Mouse (Mus musculus) midbrain, embryonic 16.5 days (tissue): ENCODE measurements at regions not wholly inside any gene's neighbourhood (a gene's known extent, or its start where the extent isn't known, plus 50 kb on each side); places are given as distances from the start of the nearest gene placed in this dataset.

Source experiments
- ATAC-seq: fragments of 200-750 bp; cut with Nextera tagmentation; 2 replicates; pipeline ENCODE4 v1.8.0; 2017; ENCODE audit warnings: moderate TSS enrichment
- H3K27ac ChIP-seq: fragments of 300-500 bp; sonication (generic); 2 replicates; pipeline ENCODE4 v1.5.1; 2014; ENCODE audit warnings: mild to moderate bottlenecking, low read length, mixed read lengths
- H3K27me3 ChIP-seq: fragments of 300-500 bp; sonication (generic); 2 replicates; pipeline ENCODE4 v1.6.1; 2014; ENCODE audit warnings: low read depth, low read length, mixed read lengths; ENCODE audit not compliant: control insufficient read depth, insufficient read depth
- H3K36me3 ChIP-seq: fragments of 300-500 bp; sonication (generic); 2 replicates; pipeline ENCODE4 v1.6.1; 2014; ENCODE audit warnings: mild to moderate bottlenecking, low read length, moderate library complexity, mixed read lengths; ENCODE audit not compliant: control insufficient read depth, insufficient read depth
- H3K4me1 ChIP-seq: fragments of 300-500 bp; sonication (generic); 2 replicates; pipeline ENCODE4 v1.6.1; 2014; ENCODE audit warnings: mild to moderate bottlenecking, low read length, mixed read lengths; ENCODE audit not compliant: control insufficient read depth, insufficient read depth
- H3K4me2 ChIP-seq: fragments of 300-500 bp; sonication (generic); 2 replicates; pipeline ENCODE4 v1.6.1; 2014; ENCODE audit warnings: mild to moderate bottlenecking, low read length, mixed read lengths
- H3K4me3 ChIP-seq: fragments of 300-500 bp; sonication (generic); 2 replicates; pipeline ENCODE4 v1.5.1; 2014; ENCODE audit warnings: low read depth, mild to moderate bottlenecking, low read length, moderate library complexity, mixed read lengths
- H3K9ac ChIP-seq: fragments of 300-500 bp; sonication (generic); 2 replicates; pipeline ENCODE4 v1.6.1; 2014; ENCODE audit warnings: low read depth, low read length, mixed read lengths
- H3K9me3 ChIP-seq: fragments of 300-500 bp; sonication (generic); replicated peaks from 2 replicates; pipeline ENCODE4 v1.6.1; 2014; ENCODE audit warnings: mild to moderate bottlenecking, low read length, mixed read lengths; ENCODE audit not compliant: control insufficient read depth, poor library complexity, severe bottlenecking
- WGBS: fragments of 180-500 bp; shearing (Covaris S2); extraction: QIAGEN DNeasy Blood & Tissue Kit; methylation state at CpG from one replicate; pipeline ENCODE4 v1.1.7; 2014; 5-methylcytosine and 5-hydroxymethylcytosine counted together

DNA sequence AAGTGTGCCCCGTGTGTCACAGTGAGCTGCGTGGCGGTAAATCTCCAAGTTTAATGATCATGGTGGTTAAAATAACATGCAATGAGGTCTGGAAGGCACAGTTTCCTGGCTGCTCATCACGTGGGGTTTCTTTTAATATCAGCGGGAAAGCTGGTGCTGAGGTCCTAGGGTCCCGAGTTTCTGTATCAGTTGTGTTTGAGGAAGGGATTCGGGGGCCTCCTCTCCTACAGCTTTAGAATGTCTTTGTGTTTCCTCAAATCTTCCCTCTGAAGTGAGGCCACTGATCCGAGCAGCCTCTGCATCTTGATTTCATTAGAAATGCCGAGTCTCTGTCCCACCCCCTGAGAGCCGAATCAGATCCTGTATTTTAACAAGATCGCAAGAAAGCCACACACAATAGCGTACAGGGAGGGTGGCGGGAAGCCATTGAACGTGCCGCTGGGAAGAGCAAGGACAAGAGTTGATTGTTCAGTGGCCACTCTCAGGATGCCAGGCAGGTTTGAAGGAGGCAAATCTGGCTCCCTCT lies 215.5 kb downstream of the Ppp4r2 start:
- Histone ChIP-seq H3K27me3 (no peaks in the 10 kb centered on the region), H3K4me1 (peaks cover 15% of the 10 kb centered on the region), H3K9me3 (no peaks in the 10 kb centered on the region), H3K4me3 (no peak overlapping the region), H3K4me2 (peak overlapping the region; percentile 8; the same call in 1 of the 2 replicates), H3K27ac (peak overlapping the region; percentile 24; the same call in 1 of the 2 replicates), H3K9ac (peak overlapping the region; percentile 26; the same call in 1 of the 2 replicates), H3K36me3 (no peaks in the 10 kb centered on the region)
- peak; percentile 74 for ATAC-seq
- 7% methylated on average over 15 of the region's 15 CpGs for WGBS

DNA sequence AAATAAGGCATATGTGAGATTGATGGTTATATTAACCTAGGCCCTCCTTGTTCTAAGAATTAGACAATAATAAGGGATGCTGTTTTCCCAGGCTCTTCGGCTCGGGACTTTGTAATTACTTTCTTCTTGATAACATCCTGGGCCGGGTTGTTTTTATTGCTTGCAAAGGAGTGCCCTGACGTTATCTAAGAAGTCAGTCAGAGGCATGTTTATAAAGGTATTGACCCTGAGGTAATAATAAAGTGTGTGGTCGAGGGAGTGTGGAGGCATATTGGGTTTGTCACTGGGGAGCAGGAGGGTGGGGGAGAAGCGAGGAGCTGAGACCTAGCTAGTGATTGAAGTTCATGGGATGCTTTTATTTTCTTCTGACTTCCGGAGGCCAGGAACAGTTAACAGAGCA lies 221.5 kb downstream of the Ppp4r2 start:
- Histone ChIP-seq H3K9ac (no peak overlapping the region), H3K36me3 (no peaks in the 10 kb centered on the region), H3K4me1 (peaks cover 3% of the 10 kb centered on the region; the same call in 1 of the 2 replicates), H3K4me3 (no peak overlapping the region), H3K27me3 (no peaks in the 10 kb centered on the region), H3K27ac (no peak overlapping the region), H3K9me3 (no peaks in the 10 kb centered on the region), H3K4me2 (no peak overlapping the region)
- no peak for ATAC-seq
- WGBS, result 79% methylated on average over 7 of the region's 7 CpGs

DNA sequence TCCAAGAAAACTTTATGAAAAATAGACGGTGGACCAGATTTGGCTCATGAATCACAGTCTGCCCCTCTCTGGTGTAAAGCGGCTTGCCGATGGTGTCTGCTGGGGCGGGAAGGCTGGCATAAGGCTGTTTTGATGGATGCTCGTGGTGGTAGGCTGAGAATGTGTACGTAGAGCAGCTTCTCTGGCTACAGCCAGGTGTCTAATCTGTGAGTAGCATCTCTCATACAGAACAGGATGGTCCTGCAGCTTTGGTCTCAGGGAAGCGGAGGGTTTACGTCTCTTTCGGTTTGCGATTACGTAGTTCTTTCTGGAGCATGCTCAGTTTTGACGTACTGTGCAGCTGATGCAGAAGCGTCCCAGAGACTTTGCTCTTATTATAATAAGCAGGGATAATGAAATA lies 222.9 kb downstream of the Ppp4r2 start:
- ATAC-seq, result no peak
- Histone ChIP-seq H3K27ac (no peak overlapping the region), H3K27me3 (no peaks in the 10 kb centered on the region), H3K36me3 (no peaks in the 10 kb centered on the region), H3K4me2 (no peak overlapping the region), H3K9ac (no peak overlapping the region), H3K9me3 (no peaks in the 10 kb centered on the region), H3K4me1 (peaks cover 3% of the 10 kb centered on the region; the same call in 1 of the 2 replicates), H3K4me3 (no peak overlapping the region)
- WGBS, result 96% methylated on average over 13 of the region's 13 CpGs

DNA sequence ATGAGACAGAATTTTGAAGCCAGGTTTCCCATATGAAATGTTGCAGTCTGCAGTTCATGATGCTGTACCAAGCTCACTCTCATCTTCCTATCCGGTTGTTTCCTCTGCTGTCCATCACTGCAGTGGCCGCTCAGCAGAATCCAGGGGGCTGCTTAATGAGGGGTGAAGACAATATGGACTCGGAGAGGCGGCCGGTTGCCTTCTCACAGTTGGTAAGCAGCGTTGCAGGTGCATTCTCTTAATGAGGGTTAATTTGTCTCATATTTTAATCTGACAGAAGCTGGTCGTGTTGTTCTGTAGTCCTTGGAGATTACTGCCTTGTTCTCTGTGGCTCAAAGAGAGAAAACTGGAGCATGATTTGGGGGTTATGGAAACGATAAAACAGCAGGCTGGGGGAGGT lies 225.6 kb downstream of the Ppp4r2 start:
- no peak for ATAC-seq
- no peak overlapping the region for H3K4me2 ChIP-seq

DNA sequence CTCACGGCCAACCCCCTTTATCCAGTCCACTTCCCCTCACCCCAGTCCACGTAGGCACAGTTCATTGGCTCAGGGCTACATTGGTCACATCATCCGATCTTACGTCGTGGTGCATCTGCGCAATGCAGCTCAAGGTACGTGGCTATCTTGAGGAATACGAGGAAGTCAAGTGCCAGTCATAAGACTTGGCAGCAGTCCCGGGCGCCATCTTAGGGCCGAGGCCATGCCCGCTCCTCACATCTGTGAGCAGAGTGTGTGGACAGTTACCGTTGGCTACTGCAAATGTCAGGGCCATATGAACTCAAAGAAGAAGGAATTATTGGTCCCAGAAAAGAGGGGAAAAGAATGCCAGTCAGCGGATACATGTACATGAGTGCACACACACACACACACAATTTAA lies 228.8 kb downstream of the Ppp4r2 start:
- Histone ChIP-seq H3K9ac (no peak overlapping the region), H3K4me2 (no peak overlapping the region), H3K27ac (no peak overlapping the region), H3K4me3 (no peak overlapping the region), H3K36me3 (no peaks in the 10 kb centered on the region), H3K4me1 (peaks cover 3% of the 10 kb centered on the region; the same call in 1 of the 2 replicates), H3K9me3 (no peaks in the 10 kb centered on the region), H3K27me3 (no peaks in the 10 kb centered on the region)
- no peak for ATAC-seq
- WGBS, result 97% methylated on average over 14 of the region's 14 CpGs

More for the DNA sequence above, 225.6 kb downstream of the Ppp4r2 start:
- H3K36me3 ChIP-seq, result no peaks in the 10 kb centered on the region
- no peak overlapping the region for H3K9ac ChIP-seq
- 38% methylated on average over 8 of the region's 8 CpGs for WGBS
- H3K4me3 ChIP-seq, result no peak overlapping the region
- peaks cover 3% of the 10 kb centered on the region; the same call in 1 of the 2 replicates for H3K4me1 ChIP-seq
- no peaks in the 10 kb centered on the region for H3K9me3 ChIP-seq
- no peak overlapping the region for H3K27ac ChIP-seq
- H3K27me3 ChIP-seq, result no peaks in the 10 kb centered on the region

DNA sequence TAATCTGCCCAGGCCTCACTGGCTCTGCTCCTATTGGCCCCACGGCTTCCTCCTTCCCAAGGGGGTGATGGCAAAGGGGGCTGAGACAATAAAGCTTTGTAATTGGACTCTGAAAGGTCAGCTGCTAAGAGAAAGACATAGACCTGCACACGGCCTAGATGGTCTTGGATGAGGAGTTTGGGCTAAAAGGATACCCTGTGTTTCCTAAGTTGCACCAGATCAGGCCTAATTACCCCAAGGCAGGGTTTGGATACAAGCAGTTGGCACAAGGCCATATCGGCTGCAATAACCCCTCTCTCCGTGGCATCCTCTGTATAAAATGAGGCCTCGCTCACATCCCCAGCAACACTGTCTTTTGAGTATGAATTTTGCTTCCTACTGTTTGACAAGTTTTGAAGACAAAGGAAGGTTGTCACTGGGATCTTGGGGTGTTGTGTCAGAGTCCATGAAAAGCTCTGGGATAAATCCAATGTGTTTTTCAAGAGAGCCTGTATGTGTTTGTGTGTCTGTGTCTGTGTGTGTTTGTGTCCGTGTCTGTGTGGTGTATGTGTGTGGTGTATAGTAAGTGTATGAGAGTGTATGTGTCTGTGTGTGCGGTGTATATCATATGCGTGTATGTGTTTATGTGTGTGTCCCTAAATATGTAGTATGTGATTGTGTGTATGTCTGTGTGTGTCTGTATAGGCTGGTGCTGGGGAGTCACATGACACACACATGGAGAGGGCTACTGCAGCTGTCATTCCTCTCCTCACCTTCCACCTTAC lies 242.5 kb downstream of the Ppp4r2 start:
- Histone ChIP-seq H3K27ac (no peak overlapping the region), H3K27me3 (no peaks in the 10 kb centered on the region), H3K9me3 (no peaks in the 10 kb centered on the region), H3K4me2 (no peak overlapping the region), H3K36me3 (no peaks in the 10 kb centered on the region), H3K4me1 (no peaks in the 10 kb centered on the region), H3K9ac (no peak overlapping the region), H3K4me3 (no peak overlapping the region)
- 0 out of 2 replicates have a peak, but pooled peaks have one; percentile 43 for ATAC-seq
- WGBS, result 57% methylated on average over 8 of the region's 8 CpGs

DNA sequence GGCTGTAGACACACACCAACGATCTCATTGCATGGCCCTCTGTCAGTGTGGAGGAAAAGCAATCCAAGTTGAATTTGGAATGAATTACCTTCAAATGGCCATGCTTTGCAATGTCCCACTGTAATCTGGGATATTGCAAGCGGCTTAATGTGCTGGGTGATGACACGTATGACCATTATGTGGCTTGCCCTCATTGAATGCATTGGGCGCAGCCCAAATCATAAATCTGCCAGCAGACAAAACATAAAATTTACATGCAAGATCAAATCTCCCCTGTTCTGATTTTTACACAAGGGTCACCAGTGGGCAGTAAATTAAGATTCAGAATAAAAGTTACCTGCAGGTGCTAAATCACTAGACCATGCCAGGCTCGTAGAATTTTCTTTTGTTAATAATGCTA lies 244.9 kb downstream of the Ppp4r2 start:
- no peak for ATAC-seq

DNA sequence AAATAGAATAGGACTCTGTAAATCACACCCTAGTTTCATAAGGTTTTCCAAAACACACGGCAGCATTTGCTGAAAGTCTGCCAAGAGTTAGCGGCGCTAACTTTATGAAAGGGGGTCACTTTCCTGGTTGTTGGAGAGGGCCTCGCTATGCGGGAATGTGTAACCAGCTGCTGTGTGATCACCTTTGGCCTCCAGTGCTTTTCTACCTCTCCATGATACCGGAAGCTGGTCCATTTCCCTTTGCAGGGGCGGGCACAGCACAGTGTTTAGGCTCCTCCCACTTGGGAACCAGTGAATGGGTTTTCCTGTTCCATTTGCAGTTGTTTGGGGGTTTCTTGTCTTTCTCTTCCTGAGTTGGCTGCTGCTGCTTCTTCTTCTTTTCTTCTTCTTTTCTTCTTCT lies 250.3 kb downstream of the Ppp4r2 start:
- no peak overlapping the region for H3K4me2 ChIP-seq
- no peak overlapping the region for H3K9ac ChIP-seq
- no peak for ATAC-seq
- H3K9me3 ChIP-seq, result no peaks in the 10 kb centered on the region
- no peaks in the 10 kb centered on the region for H3K4me1 ChIP-seq
- no peak overlapping the region for H3K4me3 ChIP-seq
- H3K27me3 ChIP-seq, result no peaks in the 10 kb centered on the region
- H3K27ac ChIP-seq, result no peak overlapping the region
- 71% methylated on average over 7 of the region's 7 CpGs for WGBS
- no peaks in the 10 kb centered on the region for H3K36me3 ChIP-seq

More for the DNA sequence above, 244.9 kb downstream of the Ppp4r2 start:
- WGBS, result 84% methylated on average over 5 of the region's 5 CpGs
- Histone ChIP-seq H3K36me3 (no peaks in the 10 kb centered on the region), H3K4me2 (no peak overlapping the region), H3K4me3 (no peak overlapping the region), H3K9ac (no peak overlapping the region), H3K4me1 (no peaks in the 10 kb centered on the region), H3K27me3 (no peaks in the 10 kb centered on the region), H3K9me3 (no peaks in the 10 kb centered on the region), H3K27ac (no peak overlapping the region)

DNA sequence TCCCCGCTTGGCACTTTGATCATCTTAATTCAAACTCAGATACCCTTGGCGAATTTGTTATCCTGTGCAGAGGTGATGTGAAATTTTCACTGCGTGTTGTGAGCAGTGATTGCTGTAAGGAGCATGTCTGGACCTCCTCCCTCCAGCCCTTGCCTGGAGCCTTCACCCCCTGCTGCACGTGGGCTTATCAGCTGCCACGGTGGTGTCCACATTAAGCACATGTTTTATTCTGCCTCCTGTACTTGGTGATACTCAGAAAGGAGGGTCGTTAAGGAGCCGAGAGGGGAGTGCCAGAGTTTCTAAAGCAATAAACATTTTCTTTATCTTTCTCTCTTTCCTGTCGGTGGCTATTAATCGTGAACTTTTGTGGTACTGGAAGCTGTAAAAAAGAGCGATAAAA lies 258.8 kb downstream of the Ppp4r2 start:
- H3K4me2 ChIP-seq, result no peak overlapping the region
- 28% methylated on average over 10 of the region's 10 CpGs for WGBS
- ATAC-seq, result peak; percentile 54; the same call in 1 of the 2 replicates
- no peak overlapping the region for H3K9ac ChIP-seq
- no peaks in the 10 kb centered on the region for H3K36me3 ChIP-seq
- no peak overlapping the region for H3K4me3 ChIP-seq
- no peaks in the 10 kb centered on the region for H3K27me3 ChIP-seq
- H3K27ac ChIP-seq, result no peak overlapping the region
- H3K9me3 ChIP-seq, result no peaks in the 10 kb centered on the region
- H3K4me1 ChIP-seq, result no peaks in the 10 kb centered on the region; the same call in 1 of the 2 replicates
